Mouse (Mus musculus): ENCODE results near the gene Tnfrsf8. TPM values are rescaled to one million over a fixed set of nuclear protein-coding genes. Genes with fewer than 3 reads are reported as not detected.

Tnfrsf8 gene
- total and polyA plus RNA-seq, 2 experiments: 0.02 to 0.09 TPM

- Histone ChIP-seq H3K4me3 (ENCODE audit: insufficient read depth, low read depth, low read length) (no peak overlapping the region), H3K27me3 (ENCODE audit: control insufficient read depth, insufficient read depth, low read length) (no peaks in the 10 kb centered on the region), H3K4me1 (ENCODE audit: control insufficient read depth, insufficient read depth, low read length) (peaks cover 24% of the 10 kb centered on the region), H3K36me3 (ENCODE audit: control insufficient read depth, insufficient read depth, low read length) (no peaks in the 10 kb centered on the region), H3K9ac (ENCODE audit: low read depth, low read length) (no peak overlapping the region), H3K79me2 (ENCODE audit: control insufficient read depth, insufficient read depth, low read length) (no peaks in the 10 kb centered on the region), H3K27ac (replicated peaks; ENCODE audit: insufficient read depth, low read depth, low read length) (peak overlapping the region; percentile 28; the same call in 1 of the 2 replicates)
- 37% methylated on average over 3 of the region's 3 CpGs for WGBS
- TF ChIP-seq POLR2A (IDR thresholded peaks at IDR 0.05; ENCODE audit: extremely low read depth, insufficient read depth, low read length) (no peak), CTCF (IDR thresholded peaks at IDR 0.05; ENCODE audit: low read depth, low read length) (no peak)
- DNase-seq (ENCODE audit: extremely low read depth, low read depth, low spot score): peak; percentile 74
Measured at GRCm38 (mm10) chr4:145278724-145279370, 36.1 kb downstream of the Tnfrsf8 start.

GRCm38 (mm10) chr4:145278231-145278630, 36.7 kb downstream of the Tnfrsf8 start:
- no peak overlapping the region for H3K27ac ChIP-seq (replicated peaks; ENCODE audit: insufficient read depth, low read depth, low read length)
- DNase-seq (ENCODE audit: extremely low read depth, low read depth, low spot score): no peak
- no peaks in the 10 kb centered on the region for H3K27me3 ChIP-seq (ENCODE audit: control insufficient read depth, insufficient read depth, low read length)
- H3K4me1 ChIP-seq (ENCODE audit: control insufficient read depth, insufficient read depth, low read length): peaks cover 24% of the 10 kb centered on the region
- 90% methylated on average over 2 of the region's 2 CpGs for WGBS
- H3K9ac ChIP-seq (ENCODE audit: low read depth, low read length): no peak overlapping the region
- H3K36me3 ChIP-seq (ENCODE audit: control insufficient read depth, insufficient read depth, low read length): no peaks in the 10 kb centered on the region
- H3K4me3 ChIP-seq (ENCODE audit: insufficient read depth, low read depth, low read length): no peak overlapping the region
- H3K79me2 ChIP-seq (ENCODE audit: control insufficient read depth, insufficient read depth, low read length): no peaks in the 10 kb centered on the region
- TF ChIP-seq POLR2A (IDR thresholded peaks at IDR 0.05; ENCODE audit: extremely low read depth, insufficient read depth, low read length): no peak
- TF ChIP-seq CTCF (IDR thresholded peaks at IDR 0.05; ENCODE audit: low read depth, low read length): no peak

GRCm38 (mm10) chr4:145276368-145277249, 38.4 kb downstream of the Tnfrsf8 start:
- Histone ChIP-seq H3K4me3 (ENCODE audit: insufficient read depth, low read depth, low read length) (no peak overlapping the region), H3K36me3 (ENCODE audit: control insufficient read depth, insufficient read depth, low read length) (no peaks in the 10 kb centered on the region), H3K79me2 (ENCODE audit: control insufficient read depth, insufficient read depth, low read length) (no peaks in the 10 kb centered on the region), H3K27me3 (ENCODE audit: control insufficient read depth, insufficient read depth, low read length) (no peaks in the 10 kb centered on the region), H3K27ac (replicated peaks; ENCODE audit: insufficient read depth, low read depth, low read length) (no peak overlapping the region), H3K9ac (ENCODE audit: low read depth, low read length) (no peak overlapping the region), H3K4me1 (ENCODE audit: control insufficient read depth, insufficient read depth, low read length) (peaks cover 19% of the 10 kb centered on the region)
- WGBS: 87% methylated on average over 6 of the region's 6 CpGs
- no peak for DNase-seq (ENCODE audit: extremely low read depth, low read depth, low spot score)
- TF ChIP-seq CTCF (IDR thresholded peaks at IDR 0.05; ENCODE audit: low read depth, low read length) (no peak), POLR2A (IDR thresholded peaks at IDR 0.05; ENCODE audit: extremely low read depth, insufficient read depth, low read length) (no peak)

GRCm38 (mm10) chr4:145274887-145275286, 40.1 kb downstream of the Tnfrsf8 start:
- WGBS: 94% methylated on average over 5 of the region's 5 CpGs
- Histone ChIP-seq H3K79me2 (ENCODE audit: control insufficient read depth, insufficient read depth, low read length) (no peaks in the 10 kb centered on the region), H3K4me1 (ENCODE audit: control insufficient read depth, insufficient read depth, low read length) (peaks cover 14% of the 10 kb centered on the region), H3K27ac (replicated peaks; ENCODE audit: insufficient read depth, low read depth, low read length) (no peak overlapping the region), H3K36me3 (ENCODE audit: control insufficient read depth, insufficient read depth, low read length) (no peaks in the 10 kb centered on the region), H3K4me3 (ENCODE audit: insufficient read depth, low read depth, low read length) (no peak overlapping the region), H3K27me3 (ENCODE audit: control insufficient read depth, insufficient read depth, low read length) (no peaks in the 10 kb centered on the region), H3K9ac (ENCODE audit: low read depth, low read length) (no peak overlapping the region)
- no peak for DNase-seq (ENCODE audit: extremely low read depth, low read depth, low spot score)
- no peak for TF ChIP-seq CTCF (IDR thresholded peaks at IDR 0.05; ENCODE audit: low read depth, low read length)
- TF ChIP-seq POLR2A (IDR thresholded peaks at IDR 0.05; ENCODE audit: extremely low read depth, insufficient read depth, low read length): no peak

- H3K4me1 ChIP-seq (ENCODE audit: control insufficient read depth, insufficient read depth, low read length): peaks cover 11% of the 10 kb centered on the region
- no peak for DNase-seq (ENCODE audit: extremely low read depth, low read depth, low spot score)
- WGBS: 92% methylated on average over 5 of the region's 5 CpGs
- no peak overlapping the region for H3K9ac ChIP-seq (ENCODE audit: low read depth, low read length)
- H3K27ac ChIP-seq (replicated peaks; ENCODE audit: insufficient read depth, low read depth, low read length): no peak overlapping the region
- no peaks in the 10 kb centered on the region for H3K79me2 ChIP-seq (ENCODE audit: control insufficient read depth, insufficient read depth, low read length)
- H3K36me3 ChIP-seq (ENCODE audit: control insufficient read depth, insufficient read depth, low read length): no peaks in the 10 kb centered on the region
- H3K4me3 ChIP-seq (ENCODE audit: insufficient read depth, low read depth, low read length): no peak overlapping the region
- TF ChIP-seq CTCF (IDR thresholded peaks at IDR 0.05; ENCODE audit: low read depth, low read length): no peak
- no peak for TF ChIP-seq POLR2A (IDR thresholded peaks at IDR 0.05; ENCODE audit: extremely low read depth, insufficient read depth, low read length)
- no peaks in the 10 kb centered on the region for H3K27me3 ChIP-seq (ENCODE audit: control insufficient read depth, insufficient read depth, low read length)
Measured at GRCm38 (mm10) chr4:145273923-145274322, 41.0 kb downstream of the Tnfrsf8 start.

All from liver, adult 2 months (tissue).